In genomic region chr5:48931881-48932280, GRCm38 (mm10) we compare ENCODE assay signal across 27 mouse cellular contexts.
"Had no signal": no experiment of that assay in that cellular context is flagged by ENCODE, and none has a peak within 500 bp of the region (broad histone marks: within the 10 kb centered on the region; RNA-seq: fewer than 3 reads in every experiment).

No protein-coding gene starts in this region.

- ATAC-seq: forebrain, embryonic 13.5 days; forebrain, embryonic 14.5 days; forebrain, embryonic 15.5 days; forebrain, embryonic 16.5 days; forebrain, postnatal 0 days had no signal

- H3K4me2 ChIP-seq: embryonic facial prominence, embryonic 12.5 days; embryonic facial prominence, embryonic 13.5 days; embryonic facial prominence, embryonic 15.5 days; forebrain, embryonic 12.5 days; forebrain, embryonic 13.5 days; forebrain, embryonic 15.5 days had no signal

- H3K4me1 ChIP-seq: embryonic facial prominence, embryonic 10.5 days; embryonic facial prominence, embryonic 12.5 days; embryonic facial prominence, embryonic 13.5 days; embryonic facial prominence, embryonic 15.5 days; forebrain, embryonic 10.5 days; forebrain, embryonic 12.5 days; forebrain, embryonic 13.5 days; forebrain, embryonic 15.5 days had no signal

- H3K9ac ChIP-seq: embryonic facial prominence, embryonic 12.5 days; embryonic facial prominence, embryonic 13.5 days; embryonic facial prominence, embryonic 15.5 days; forebrain, embryonic 12.5 days; forebrain, embryonic 13.5 days; forebrain, embryonic 15.5 days; forebrain, postnatal 0 days had no signal

- H3K36me3 ChIP-seq: embryonic facial prominence, embryonic 10.5 days; embryonic facial prominence, embryonic 12.5 days; embryonic facial prominence, embryonic 13.5 days; embryonic facial prominence, embryonic 15.5 days; forebrain, embryonic 10.5 days; forebrain, embryonic 12.5 days; forebrain, embryonic 15.5 days had no signal

- H3K27ac ChIP-seq: embryonic facial prominence, embryonic 10.5 days; embryonic facial prominence, embryonic 12.5 days; embryonic facial prominence, embryonic 13.5 days; embryonic facial prominence, embryonic 15.5 days; forebrain, embryonic 10.5 days; forebrain, embryonic 12.5 days; forebrain, embryonic 13.5 days; forebrain, embryonic 15.5 days; gastrocnemius, adult 2 months; heart, adult 2 months had no signal

- DNase-seq: cerebellum, adult 9-10 months; cerebellum, adult 9-11 months; cerebellum, postnatal 10 days; cerebellum, postnatal 14 days; cerebellum, postnatal 25 days; cerebellum, postnatal 36 days; embryo, embryonic 11 days; forebrain, postnatal 0 days; gastrocnemius, adult 2 months; gastrocnemius, postnatal 10 days; gastrocnemius, postnatal 14 days; gastrocnemius, postnatal 25 days; gastrocnemius, postnatal 36 days; heart, adult 11 months; heart, adult 18-20 months; heart, adult 2 months had no signal

- H3K27me3 ChIP-seq: embryonic facial prominence, embryonic 12.5 days; embryonic facial prominence, embryonic 13.5 days; embryonic facial prominence, embryonic 15.5 days; forebrain, embryonic 12.5 days; forebrain, embryonic 13.5 days; forebrain, embryonic 15.5 days had no signal

- H3K9me3 ChIP-seq: embryonic facial prominence, embryonic 10.5 days; embryonic facial prominence, embryonic 12.5 days; embryonic facial prominence, embryonic 13.5 days; embryonic facial prominence, embryonic 15.5 days; forebrain, embryonic 10.5 days; forebrain, embryonic 12.5 days; forebrain, embryonic 13.5 days; forebrain, embryonic 15.5 days had no signal

- H3K4me3 ChIP-seq: embryonic facial prominence, embryonic 10.5 days; embryonic facial prominence, embryonic 12.5 days; embryonic facial prominence, embryonic 13.5 days; embryonic facial prominence, embryonic 15.5 days; erythroblast, embryonic 14.5 days; forebrain, embryonic 10.5 days; forebrain, embryonic 12.5 days; forebrain, embryonic 13.5 days; forebrain, embryonic 15.5 days; gastrocnemius, adult 2 months; heart, adult 2 months had no signal
